ENCODE assay signal across 10 mouse cellular contexts in genomic region chr10:80170601-80171021, GRCm38 (mm10). TPM values are rescaled to one million over a fixed set of nuclear protein-coding genes. Genes with fewer than 3 reads are reported as not detected.
A peak's percentile ranks its signal among the peaks of the same experiment; 100 is the strongest.
DNase-seq lines count a peak whose midpoint lies in the region; ATAC-seq and TF ChIP-seq lines count a peak whose summit lies in the region.
"Had no signal": no experiment of that assay in that cellular context is flagged by ENCODE, and none has a peak within 500 bp of the region (broad histone marks: within the 10 kb centered on the region; RNA-seq: fewer than 3 reads in every experiment).

No protein-coding gene starts in this region.

- 93% methylated on average over 19 of the region's 19 CpGs for WGBS in stomach, embryonic 15.5 days
- 92% methylated on average over 19 of the region's 19 CpGs for WGBS in stomach, postnatal 0 days

- DNase-seq in cerebellum, adult 8-10 months, result peak; percentile 44
- DNase-seq in kidney, adult 11 months, result peak; percentile 31
- DNase-seq in kidney, adult 18-20 months, result no peak
- DNase-seq in stomach, postnatal 0 days (ENCODE audit: low spot score), result no peak
- DNase-seq in naive thymus-derived CD4-positive, alpha-beta T cell, adult 2 months (ENCODE audit: low read depth), result peak; percentile 19
- DNase-seq in adrenal gland, postnatal 25 days, result no peak
- DNase-seq: adrenal gland, postnatal 36 days had no signal

- no peak overlapping the region for H3K9ac ChIP-seq in stomach, embryonic 15.5 days
- no peak overlapping the region for H3K9ac ChIP-seq in stomach, postnatal 0 days (ENCODE audit: low read length)

- no peak overlapping the region for H3K4me3 ChIP-seq in stomach, embryonic 15.5 days (replicated peaks)
- H3K4me3 ChIP-seq in stomach, postnatal 0 days (ENCODE audit: low read depth, low read length), result no peak overlapping the region

- peaks cover 27% of the 10 kb centered on the region for H3K36me3 ChIP-seq in stomach, embryonic 15.5 days
- peaks cover 24% of the 10 kb centered on the region for H3K36me3 ChIP-seq in stomach, postnatal 0 days (ENCODE audit: control insufficient read depth, insufficient read depth, low read length)

- no peak for TF ChIP-seq CTCF in stomach, postnatal 0 days (IDR thresholded peaks at IDR 0.05; ENCODE audit: low read depth)

- H3K9me3 ChIP-seq in stomach, embryonic 15.5 days, result no peaks in the 10 kb centered on the region
- no peaks in the 10 kb centered on the region for H3K9me3 ChIP-seq in stomach, postnatal 0 days (ENCODE audit: control insufficient read depth, low read length)

- peak overlapping the region; percentile 10; the same call in 1 of the 2 replicates for H3K4me2 ChIP-seq in stomach, embryonic 15.5 days
- no peak overlapping the region for H3K4me2 ChIP-seq in stomach, postnatal 0 days (replicated peaks; ENCODE audit: low read depth)

- peaks cover 50% of the 10 kb centered on the region for H3K4me1 ChIP-seq in stomach, embryonic 15.5 days
- 0 out of 2 replicates have a peak, but pooled peaks cover 6% of the 10 kb centered on the region for H3K4me1 ChIP-seq in stomach, postnatal 0 days (replicated peaks; ENCODE audit: control insufficient read depth, insufficient read depth)

- TF ChIP-seq EP300 in stomach, postnatal 0 days (optimal IDR thresholded peaks at IDR 0.05), result no peak

- H3K27me3 ChIP-seq in stomach, embryonic 15.5 days (replicated peaks), result no peaks in the 10 kb centered on the region
- no peaks in the 10 kb centered on the region for H3K27me3 ChIP-seq in stomach, postnatal 0 days (ENCODE audit: control insufficient read depth, insufficient read depth, low read length)

- no peak for ATAC-seq in cerebellum, adult (ENCODE audit: insufficient number of reproducible peaks, low FRiP score, low TSS enrichment)
- no peak for ATAC-seq in stomach, embryonic 15.5 days (ENCODE audit: insufficient read depth, low FRiP score, low read depth)
- ATAC-seq in stomach, postnatal 0 days (ENCODE audit: low FRiP score, low TSS enrichment), result no peak
- ATAC-seq: inflammation-experienced regulatory T-cells, adult 6 months had no signal

- no peak overlapping the region for H3K27ac ChIP-seq in stomach, embryonic 15.5 days
- no peak overlapping the region; the same call in 1 of the 2 replicates for H3K27ac ChIP-seq in stomach, postnatal 0 days (replicated peaks)

RNA-seq across cellular contexts. Expression of gene 1600002K03Rik, which starts 2.1 kb away (rescaled TPM):
- 17.5 and 19.7 TPM in 2 replicates for polyA plus RNA-seq in stomach, embryonic 15.5 days (2015; fragmentation: Nextera tagmentation; extraction: Ambion mirVana)
- polyA plus RNA-seq in stomach, postnatal 0 days (2015; fragmentation: Nextera tagmentation; extraction: Ambion mirVana), result 13.9 and 14.1 TPM in 2 replicates
- total RNA-seq in adrenal gland, postnatal 25 days (2021), result 15.6 and 16.7 TPM in 2 replicates

RNA-seq across cellular contexts. Expression of gene Cirbp, which starts 4.8 kb away (rescaled TPM):
- polyA plus RNA-seq in stomach, embryonic 15.5 days (2015; fragmentation: Nextera tagmentation; extraction: Ambion mirVana), result 90.3 and 103 TPM in 2 replicates
- 237 and 244 TPM in 2 replicates for polyA plus RNA-seq in stomach, postnatal 0 days (2015; fragmentation: Nextera tagmentation; extraction: Ambion mirVana)
- total RNA-seq in adrenal gland, postnatal 25 days (2021), result 49.9 and 142 TPM in 2 replicates

RNA-seq across cellular contexts. Expression of gene Efna2, which starts 8.7 kb away (rescaled TPM):
- polyA plus RNA-seq in stomach, embryonic 15.5 days (2015; fragmentation: Nextera tagmentation; extraction: Ambion mirVana), result 15.7 TPM in 2 replicates
- polyA plus RNA-seq in stomach, postnatal 0 days (2015; fragmentation: Nextera tagmentation; extraction: Ambion mirVana), result 6.5 and 7.2 TPM in 2 replicates
- total RNA-seq in adrenal gland, postnatal 25 days (2021), result 2.7 and 5.2 TPM in 2 replicates
- polyA plus RNA-seq: inflammation-experienced regulatory T-cells, adult 6 months had no signal

RNA-seq across cellular contexts. Expression of gene Midn, which starts 22.5 kb away (rescaled TPM):
- 16.0 and 19.8 TPM in 2 replicates for polyA plus RNA-seq in stomach, embryonic 15.5 days (2015; fragmentation: Nextera tagmentation; extraction: Ambion mirVana)
- 8.5 and 9.6 TPM in 2 replicates for polyA plus RNA-seq in stomach, postnatal 0 days (2015; fragmentation: Nextera tagmentation; extraction: Ambion mirVana)
- 74.1 and 97.4 TPM in 2 replicates for total RNA-seq in adrenal gland, postnatal 25 days (2021)

RNA-seq across cellular contexts. Expression of gene Cbarp, which starts 30.0 kb away (rescaled TPM):
- 5.1 and 6.7 TPM in 2 replicates for polyA plus RNA-seq in stomach, embryonic 15.5 days (2015; fragmentation: Nextera tagmentation; extraction: Ambion mirVana)
- 4.2 and 4.3 TPM in 2 replicates for polyA plus RNA-seq in stomach, postnatal 0 days (2015; fragmentation: Nextera tagmentation; extraction: Ambion mirVana)
- 45.4 and 67.9 TPM in 2 replicates for total RNA-seq in adrenal gland, postnatal 25 days (2021)

Comparison
In these comparisons a context has a peak if more than half of its experiments do, and no peak if none do; other contexts are left out.
1. DNase-seq: peak in cerebellum, adult 8-10 months (single experiment), kidney, adult 11 months (single experiment) and naive thymus-derived CD4-positive, alpha-beta T cell, adult 2 months (single experiment); none in kidney, adult 18-20 months (single experiment), stomach, postnatal 0 days (single experiment) and adrenal gland, postnatal 25 days (single experiment).